ENCODE assay signal across 8 mouse cellular contexts in the genomic region with DNA sequence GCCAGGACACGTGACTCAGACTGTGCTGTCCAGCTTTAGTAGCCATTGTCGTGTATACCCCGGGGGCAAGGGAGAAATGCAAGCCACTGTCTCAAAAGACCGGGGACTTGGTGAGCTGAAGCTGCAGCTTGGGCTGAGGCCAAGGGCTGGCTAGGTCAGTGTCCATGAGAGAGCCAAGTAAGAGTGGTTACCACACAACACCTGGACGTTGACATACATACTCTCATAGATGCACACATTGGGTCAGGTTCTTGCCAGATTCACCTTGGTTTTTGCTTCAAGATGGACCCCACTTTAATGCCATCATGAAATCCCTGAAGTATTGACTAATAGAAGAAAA. TPM values are rescaled to one million over a fixed set of nuclear protein-coding genes. Genes with fewer than 3 reads are reported as not detected.
DNase-seq lines count a peak whose midpoint lies in the region; ATAC-seq and TF ChIP-seq lines count a peak whose summit lies in the region.

No protein-coding gene starts in this region.

- no peaks in the 10 kb centered on the region for H3K27me3 ChIP-seq in heart, postnatal 0 days (ENCODE audit: control insufficient read depth, insufficient read depth, low read length)
- H3K27me3 ChIP-seq in hindbrain, embryonic 13.5 days: no peaks in the 10 kb centered on the region
- H3K27me3 ChIP-seq in midbrain, embryonic 11.5 days (ENCODE audit: control insufficient read depth, insufficient read depth, low read length): no peaks in the 10 kb centered on the region

- H3K4me2 ChIP-seq in heart, postnatal 0 days (ENCODE audit: low read depth, low read length): peak overlapping the region; percentile 79
- peak overlapping the region; percentile 95 for H3K4me2 ChIP-seq in hindbrain, embryonic 13.5 days
- H3K4me2 ChIP-seq in midbrain, embryonic 11.5 days: peak overlapping the region; percentile 66

- peaks cover 39% of the 10 kb centered on the region for H3K4me1 ChIP-seq in heart, postnatal 0 days (ENCODE audit: control insufficient read depth, insufficient read depth)
- H3K4me1 ChIP-seq in bone marrow macrophage, adult 2 months (ENCODE audit: control insufficient read depth, insufficient read depth, low read length): peaks cover 20% of the 10 kb centered on the region
- peaks cover 12% of the 10 kb centered on the region for H3K4me1 ChIP-seq in hindbrain, embryonic 13.5 days (replicated peaks)
- peaks cover 10% of the 10 kb centered on the region; the same call in 1 of the 2 replicates for H3K4me1 ChIP-seq in midbrain, embryonic 11.5 days (ENCODE audit: control insufficient read depth, insufficient read depth, low read length)

- ATAC-seq in heart, postnatal 0 days (ENCODE audit: insufficient read depth, low read depth): no peak
- no peak for ATAC-seq in hindbrain, embryonic 13.5 days (ENCODE audit: low FRiP score)
- ATAC-seq in midbrain, embryonic 11.5 days (ENCODE audit: low FRiP score): no peak
- ATAC-seq in cerebellum, adult (ENCODE audit: insufficient number of reproducible peaks, low FRiP score, low TSS enrichment): no peak
- ATAC-seq in megakaryocyte progenitor cell, adult 5-6 weeks (replicated peaks; ENCODE audit: poor library complexity): no peak

- TF ChIP-seq EP300 in heart, postnatal 0 days (IDR thresholded peaks at IDR 0.05; ENCODE audit: low read depth): no peak

- peak overlapping the region; percentile 87; the same call in 1 of the 2 replicates for H3K27ac ChIP-seq in heart, postnatal 0 days (ENCODE audit: low read depth)
- H3K27ac ChIP-seq in bone marrow macrophage, adult 2 months (ENCODE audit: insufficient read depth, low read depth, low read length): no peak overlapping the region
- H3K27ac ChIP-seq in hindbrain, embryonic 13.5 days: no peak overlapping the region
- no peak overlapping the region for H3K27ac ChIP-seq in midbrain, embryonic 11.5 days (ENCODE audit: low read depth, low read length)

- WGBS in heart, postnatal 0 days: 7% methylated on average over 5 of the region's 5 CpGs
- WGBS in hindbrain, embryonic 13.5 days: 11% methylated on average over 5 of the region's 5 CpGs
- WGBS in midbrain, embryonic 11.5 days: 11% methylated on average over 5 of the region's 5 CpGs

- H3K36me3 ChIP-seq in heart, postnatal 0 days (replicated peaks; ENCODE audit: control insufficient read depth, insufficient read depth, low read length): no peaks in the 10 kb centered on the region
- no peaks in the 10 kb centered on the region for H3K36me3 ChIP-seq in hindbrain, embryonic 13.5 days
- no peaks in the 10 kb centered on the region for H3K36me3 ChIP-seq in midbrain, embryonic 11.5 days (ENCODE audit: control insufficient read depth, insufficient read depth, low read length)

- H3K9me3 ChIP-seq in heart, postnatal 0 days (replicated peaks; ENCODE audit: control insufficient read depth, low read length): no peaks in the 10 kb centered on the region
- H3K9me3 ChIP-seq in hindbrain, embryonic 13.5 days: no peaks in the 10 kb centered on the region
- H3K9me3 ChIP-seq in midbrain, embryonic 11.5 days (ENCODE audit: control insufficient read depth, low read length): no peaks in the 10 kb centered on the region

- peak overlapping the region; percentile 74 for H3K4me3 ChIP-seq in heart, postnatal 0 days (ENCODE audit: low read depth, low read length)
- H3K4me3 ChIP-seq in bone marrow macrophage, adult 2 months (ENCODE audit: insufficient read depth, low read length): peak overlapping the region; percentile 80
- peak overlapping the region; percentile 67 for H3K4me3 ChIP-seq in hindbrain, embryonic 13.5 days
- peak overlapping the region; percentile 69 for H3K4me3 ChIP-seq in midbrain, embryonic 11.5 days (ENCODE audit: low read depth, low read length)

- no peak for TF ChIP-seq CTCF in heart, postnatal 0 days (IDR thresholded peaks at IDR 0.05; ENCODE audit: low read depth)
- TF ChIP-seq CTCF in bone marrow macrophage, adult 2 months (IDR thresholded peaks at IDR 0.05; ENCODE audit: low read depth, low read length): no peak

- DNase-seq in heart, postnatal 0 days (ENCODE audit: low spot score): no peak
- DNase-seq in heart, postnatal 4 days: no peak
- DNase-seq in midbrain, embryonic 11.5 days (ENCODE audit: low spot score, missing footprints): no peak
- DNase-seq in layer of hippocampus, adult 9-11 months: no peak

- no peak for TF ChIP-seq POLR2A in bone marrow macrophage, adult 2 months (IDR thresholded peaks at IDR 0.05; ENCODE audit: borderline replicate concordance, low read depth, low read length)

- peak overlapping the region; percentile 75 for H3K9ac ChIP-seq in heart, postnatal 0 days (replicated peaks; ENCODE audit: low read depth, low read length)
- H3K9ac ChIP-seq in hindbrain, embryonic 13.5 days: peak overlapping the region; percentile 80
- peak overlapping the region; percentile 80 for H3K9ac ChIP-seq in midbrain, embryonic 11.5 days (ENCODE audit: low read length)

RNA-seq across cellular contexts. Expression of a gene that starts 0.3 kb away (rescaled TPM):
- total RNA-seq in heart, postnatal 0 days (2014; rRNA removed; ENCODE audit: low replicate concordance): 79.7 and 83.1 TPM in 2 replicates
- polyA plus RNA-seq in heart, postnatal 0 days (2015; fragmentation: Nextera tagmentation; extraction: Ambion mirVana): 54.1 and 59.6 TPM in 2 replicates
- total RNA-seq in heart, postnatal 4 days (2021): 10 to 100 TPM; 65.8 to 67.9 TPM
- polyA plus RNA-seq in bone marrow macrophage, adult 2 months (2012; ENCODE audit: insufficient read depth, insufficient read length, missing spikeins): 7.0 and 7.8 TPM in 2 replicates
- polyA plus RNA-seq in hindbrain, embryonic 13.5 days (2015; fragmentation: Nextera tagmentation; extraction: Ambion mirVana): 7.4 and 7.8 TPM in 2 replicates
- polyA plus RNA-seq in midbrain, embryonic 11.5 days (2014; fragmentation: Nextera tagmentation; extraction: Ambion mirVana): 34.7 and 42.7 TPM in 2 replicates
- 25.0 and 27.5 TPM in 2 replicates for total RNA-seq in megakaryocyte progenitor cell, adult 5-6 weeks (2015)
- total RNA-seq in megakaryocyte progenitor cell, adult 5-6 weeks (2017): 34.8 and 38.8 TPM in 2 replicates
